Mouse (Mus musculus): ENCODE measurements around the gene Vps54. TPM values are rescaled to one million over a fixed set of nuclear protein-coding genes. Genes with fewer than 3 reads are reported as not detected.

Vps54 gene
- polyA plus RNA-seq, 1 experiment = 28.0 TPM

- no peak overlapping the region for H3K4me3 ChIP-seq (ENCODE audit: control insufficient read depth, insufficient read depth, low read length)
- DNase-seq = no peak
- no peaks in the 10 kb centered on the region for H3K4me1 ChIP-seq (replicated peaks; ENCODE audit: control insufficient read depth, insufficient read depth, low read length)
- no peak for TF ChIP-seq POLR2A (IDR thresholded peaks at IDR 0.05; ENCODE audit: control insufficient read depth, extremely low read depth, insufficient read depth, low read length, poor library complexity)
- no peak overlapping the region for H3K27ac ChIP-seq (ENCODE audit: control insufficient read depth, insufficient read depth, low read length)
- H3K27me3 ChIP-seq (ENCODE audit: control insufficient read depth, insufficient read depth, low read length) = no peaks in the 10 kb centered on the region
- H3K36me3 ChIP-seq (ENCODE audit: control insufficient read depth, insufficient read depth, low read length) = no peaks in the 10 kb centered on the region
These were observed 14.6 kb upstream of the Vps54 start for GRCm38 (mm10) chr11:21224446-21224845.

- Histone ChIP-seq H3K27me3 (ENCODE audit: control insufficient read depth, insufficient read depth, low read length) (no peaks in the 10 kb centered on the region), H3K36me3 (ENCODE audit: control insufficient read depth, insufficient read depth, low read length) (no peaks in the 10 kb centered on the region), H3K4me3 (ENCODE audit: control insufficient read depth, insufficient read depth, low read length) (no peak overlapping the region), H3K27ac (ENCODE audit: control insufficient read depth, insufficient read depth, low read length) (no peak overlapping the region), H3K4me1 (replicated peaks; ENCODE audit: control insufficient read depth, insufficient read depth, low read length) (no peaks in the 10 kb centered on the region)
- TF ChIP-seq POLR2A (IDR thresholded peaks at IDR 0.05; ENCODE audit: control insufficient read depth, extremely low read depth, insufficient read depth, low read length, poor library complexity) (no peak), CTCF (IDR thresholded peaks at IDR 0.05; ENCODE audit: borderline replicate concordance, control insufficient read depth, extremely low read depth, insufficient read depth, low read length, poor library complexity) (no peak)
- no peak for DNase-seq
These were observed 14.1 kb upstream of the Vps54 start for GRCm38 (mm10) chr11:21224983-21225382.

GRCm38 (mm10) chr11:21235381-21235780 is 3.7 kb upstream of the Vps54 start:
- Histone ChIP-seq H3K27ac (ENCODE audit: control insufficient read depth, insufficient read depth, low read length) (no peak overlapping the region), H3K27me3 (ENCODE audit: control insufficient read depth, insufficient read depth, low read length) (no peaks in the 10 kb centered on the region), H3K36me3 (ENCODE audit: control insufficient read depth, insufficient read depth, low read length) (no peaks in the 10 kb centered on the region), H3K4me3 (ENCODE audit: control insufficient read depth, insufficient read depth, low read length) (no peak overlapping the region), H3K4me1 (replicated peaks; ENCODE audit: control insufficient read depth, insufficient read depth, low read length) (peaks cover 5% of the 10 kb centered on the region)
- DNase-seq = no peak
- TF ChIP-seq CTCF (IDR thresholded peaks at IDR 0.05; ENCODE audit: borderline replicate concordance, control insufficient read depth, extremely low read depth, insufficient read depth, low read length, poor library complexity) = no peak
- TF ChIP-seq POLR2A (IDR thresholded peaks at IDR 0.05; ENCODE audit: control insufficient read depth, extremely low read depth, insufficient read depth, low read length, poor library complexity) = no peak

- Histone ChIP-seq H3K4me1 (replicated peaks; ENCODE audit: control insufficient read depth, insufficient read depth, low read length) (peaks cover 5% of the 10 kb centered on the region), H3K27ac (ENCODE audit: control insufficient read depth, insufficient read depth, low read length) (no peak overlapping the region), H3K4me3 (ENCODE audit: control insufficient read depth, insufficient read depth, low read length) (no peak overlapping the region), H3K27me3 (ENCODE audit: control insufficient read depth, insufficient read depth, low read length) (no peaks in the 10 kb centered on the region), H3K36me3 (ENCODE audit: control insufficient read depth, insufficient read depth, low read length) (no peaks in the 10 kb centered on the region)
- DNase-seq = no peak
- 96% methylated on average over 2 of the region's 2 CpGs for WGBS
- TF ChIP-seq CTCF (IDR thresholded peaks at IDR 0.05; ENCODE audit: borderline replicate concordance, control insufficient read depth, extremely low read depth, insufficient read depth, low read length, poor library complexity) (no peak), POLR2A (IDR thresholded peaks at IDR 0.05; ENCODE audit: control insufficient read depth, extremely low read depth, insufficient read depth, low read length, poor library complexity) (no peak)
These were observed 3.3 kb upstream of the Vps54 start for GRCm38 (mm10) chr11:21235821-21236220.

- Histone ChIP-seq H3K36me3 (ENCODE audit: control insufficient read depth, insufficient read depth, low read length) (no peaks in the 10 kb centered on the region), H3K27ac (ENCODE audit: control insufficient read depth, insufficient read depth, low read length) (no peak overlapping the region), H3K27me3 (ENCODE audit: control insufficient read depth, insufficient read depth, low read length) (no peaks in the 10 kb centered on the region), H3K4me3 (ENCODE audit: control insufficient read depth, insufficient read depth, low read length) (no peak overlapping the region), H3K4me1 (replicated peaks; ENCODE audit: control insufficient read depth, insufficient read depth, low read length) (peaks cover 5% of the 10 kb centered on the region)
- WGBS = 65% methylated on average over 4 of the region's 4 CpGs
- no peak for TF ChIP-seq CTCF (IDR thresholded peaks at IDR 0.05; ENCODE audit: borderline replicate concordance, control insufficient read depth, extremely low read depth, insufficient read depth, low read length, poor library complexity)
- no peak for TF ChIP-seq POLR2A (IDR thresholded peaks at IDR 0.05; ENCODE audit: control insufficient read depth, extremely low read depth, insufficient read depth, low read length, poor library complexity)
- DNase-seq = no peak
These were observed 2.1 kb upstream of the Vps54 start for GRCm38 (mm10) chr11:21236996-21237395.

GRCm38 (mm10) chr11:21237474-21238278 is 1.4 kb upstream of the Vps54 start:
- H3K36me3 ChIP-seq (ENCODE audit: control insufficient read depth, insufficient read depth, low read length) = no peaks in the 10 kb centered on the region
- TF ChIP-seq CTCF (IDR thresholded peaks at IDR 0.05; ENCODE audit: borderline replicate concordance, control insufficient read depth, extremely low read depth, insufficient read depth, low read length, poor library complexity) = no peak
- no peak for TF ChIP-seq POLR2A (IDR thresholded peaks at IDR 0.05; ENCODE audit: control insufficient read depth, extremely low read depth, insufficient read depth, low read length, poor library complexity)
- peaks cover 5% of the 10 kb centered on the region for H3K4me1 ChIP-seq (replicated peaks; ENCODE audit: control insufficient read depth, insufficient read depth, low read length)
- no peaks in the 10 kb centered on the region for H3K27me3 ChIP-seq (ENCODE audit: control insufficient read depth, insufficient read depth, low read length)
- DNase-seq = no peak
- H3K4me3 ChIP-seq (ENCODE audit: control insufficient read depth, insufficient read depth, low read length) = no peak overlapping the region
- no peak overlapping the region; the same call in 1 of the 2 replicates for H3K27ac ChIP-seq (ENCODE audit: control insufficient read depth, insufficient read depth, low read length)
- 98% methylated on average over 2 of the region's 2 CpGs for WGBS
